Mouse (Mus musculus) stomach, embryonic 14.5 days (tissue): ENCODE data around the gene Phf7. TPM values are rescaled to one million over a fixed set of nuclear protein-coding genes. Genes with fewer than 3 reads are reported as not detected.

ENCODE experiments used
- ATAC-seq: fragments of 200-750 bp; cut with Nextera tagmentation; 2 replicates; pipeline ENCODE4 v1.8.0; 2017; ENCODE audit warnings: low read depth, moderate TSS enrichment; ENCODE audit not compliant: insufficient number of reproducible peaks, insufficient read depth, low FRiP score
- H3K27ac ChIP-seq: fragments of 300-500 bp; sonication (generic); 2 replicates; pipeline ENCODE4 v1.5.1; 2014; ENCODE audit warnings: mild to moderate bottlenecking, low read length, moderate library complexity, mixed read lengths
- H3K27me3 ChIP-seq: fragments of 300-500 bp; sonication (generic); 2 replicates; pipeline ENCODE4 v1.6.1; 2014; ENCODE audit warnings: low read length, control low read depth, mixed read lengths; ENCODE audit not compliant: control insufficient read depth, insufficient read depth
- H3K36me3 ChIP-seq: fragments of 300-500 bp; sonication (generic); 2 replicates; pipeline ENCODE4 v1.6.1; 2014; ENCODE audit warnings: mild to moderate bottlenecking, control low read depth, low read length, moderate library complexity, mixed read lengths; ENCODE audit not compliant: control insufficient read depth, insufficient read depth
- H3K4me1 ChIP-seq: fragments of 300-500 bp; sonication (generic); 2 replicates; pipeline ENCODE4 v1.6.1; 2014; ENCODE audit warnings: low read length, control low read depth, mixed read lengths; ENCODE audit not compliant: control insufficient read depth, insufficient read depth
- H3K4me2 ChIP-seq: fragments of 300-500 bp; sonication (generic); replicated peaks from 2 replicates; pipeline ENCODE4 v1.6.1; 2014; ENCODE audit warnings: low read depth, low read length, control low read depth
- H3K4me3 ChIP-seq: fragments of 300-500 bp; sonication (generic); 2 replicates; pipeline ENCODE4 v1.5.1; 2014; ENCODE audit warnings: low read depth, low read length, control low read depth
- H3K9ac ChIP-seq: fragments of 300-500 bp; sonication (generic); replicated peaks from 2 replicates; pipeline ENCODE4 v1.6.1; 2014; ENCODE audit warnings: low read depth, mild to moderate bottlenecking, control low read depth, low read length, moderate library complexity, mixed read lengths
- H3K9me3 ChIP-seq: fragments of 300-500 bp; sonication (generic); 2 replicates; pipeline ENCODE4 v1.6.1; 2016; ENCODE audit warnings: low read depth, low read length, control low read depth; ENCODE audit not compliant: control insufficient read depth
- WGBS: fragments of 180-500 bp; shearing (Covaris S2); extraction: QIAGEN DNeasy Blood & Tissue Kit; methylation state at CpG from one replicate; pipeline ENCODE4 v1.1.7; 2014; 5-methylcytosine and 5-hydroxymethylcytosine counted together
- polyA plus RNA-seq: library from polyadenylated mRNA; unstranded; fragments of >200 nt; fragmentation: Nextera tagmentation; extraction: Ambion mirVana; gene quantifications from 2 replicates; pipeline ENCODE4 v1.2.1, GENCODE M21; 2014

Gene Phf7
- polyA plus RNA-seq, 1 experiment from 2014 or later: 11.3 TPM

DNA sequence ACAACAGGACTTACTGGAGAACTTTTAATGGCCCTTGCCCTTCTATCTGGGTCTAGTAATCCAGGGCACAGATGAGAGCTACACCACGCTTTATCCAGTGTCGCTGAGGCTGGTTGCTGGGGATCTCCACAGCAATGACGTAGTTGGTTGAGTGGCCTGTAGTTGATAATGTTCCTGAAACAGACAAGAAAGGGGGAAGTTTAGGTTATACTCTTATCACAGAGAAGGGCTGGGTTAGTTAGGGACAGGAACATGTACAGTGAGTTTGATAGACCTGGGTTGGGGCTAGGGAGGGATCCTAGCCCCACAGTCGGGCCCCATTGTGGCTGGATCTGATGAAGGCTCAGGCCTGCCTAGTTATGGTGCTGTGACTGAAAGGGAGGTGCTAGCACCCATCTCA lies 9.3 kb upstream of the Phf7 start:
- H3K9ac ChIP-seq: no peak overlapping the region

DNA sequence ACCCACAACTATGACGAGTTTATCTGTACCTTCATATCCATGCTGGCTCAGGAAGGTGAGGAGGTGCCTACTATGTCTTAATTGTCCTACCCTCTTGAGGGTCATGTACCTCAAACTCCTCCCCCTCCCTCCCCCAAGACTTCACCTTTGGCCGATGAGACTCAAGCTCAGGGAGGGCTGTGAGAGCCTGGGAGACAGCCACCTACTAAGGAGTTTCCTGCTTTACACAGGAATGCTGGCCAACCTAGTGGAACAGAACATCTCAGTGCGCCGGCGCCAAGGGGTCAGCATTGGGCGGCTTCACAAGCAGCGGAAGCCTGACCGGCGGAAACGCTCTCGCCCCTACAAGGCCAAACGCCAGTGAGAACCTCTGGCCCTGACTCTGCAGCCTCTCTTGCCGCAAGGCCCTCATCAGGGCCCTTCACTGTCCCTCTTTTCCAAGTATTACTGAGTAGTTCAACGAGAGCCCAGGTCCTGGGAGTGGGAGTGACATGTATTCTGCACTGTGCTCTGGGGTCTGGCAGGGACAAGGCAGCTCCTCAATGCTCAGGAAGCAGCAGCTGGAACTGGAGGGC lies 7.4 kb upstream of the Phf7 start:
- H3K4me2 ChIP-seq: no peak overlapping the region
- no peak overlapping the region for H3K4me3 ChIP-seq
- H3K27ac ChIP-seq: no peak overlapping the region
- no peaks in the 10 kb centered on the region for H3K9me3 ChIP-seq
- H3K27me3 ChIP-seq: no peaks in the 10 kb centered on the region
- no peaks in the 10 kb centered on the region for H3K4me1 ChIP-seq
- H3K9ac ChIP-seq: no peak overlapping the region
- WGBS: 94% methylated on average over 14 of the region's 14 CpGs
- no peak for ATAC-seq
- H3K36me3 ChIP-seq: peaks cover 81% of the 10 kb centered on the region

More for the DNA sequence above, 9.3 kb upstream of the Phf7 start:
- Histone ChIP-seq H3K27me3 (no peaks in the 10 kb centered on the region), H3K4me3 (no peak overlapping the region), H3K27ac (no peak overlapping the region), H3K9me3 (no peaks in the 10 kb centered on the region), H3K4me2 (no peak overlapping the region), H3K4me1 (no peaks in the 10 kb centered on the region), H3K36me3 (peaks cover 63% of the 10 kb centered on the region)
- ATAC-seq: peak; percentile 39; the same call in 1 of the 2 replicates
- WGBS: 97% methylated on average over 4 of the region's 4 CpGs

DNA sequence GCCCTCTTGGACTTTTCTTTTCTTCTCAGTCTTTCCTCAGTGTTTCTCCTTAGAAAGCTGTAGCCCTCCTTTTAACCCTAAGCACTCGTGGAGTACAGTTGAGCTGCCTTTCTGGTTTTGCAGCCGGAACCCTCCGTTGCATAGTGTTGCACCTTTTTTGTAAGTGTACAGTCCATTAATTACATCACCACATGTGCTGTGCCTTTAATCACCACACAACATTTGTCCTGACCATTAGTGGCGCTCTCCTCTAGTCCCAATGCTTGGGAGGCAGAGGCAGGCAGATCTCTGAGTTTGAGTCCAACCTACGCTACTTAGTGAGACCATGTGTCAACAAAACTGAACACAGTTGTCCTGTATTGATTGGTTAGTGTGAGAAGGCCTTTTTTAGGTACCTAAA lies 974 bp upstream of the Phf7 start:
- ATAC-seq: no peak
- WGBS: 86% methylated on average over 5 of the region's 5 CpGs

DNA sequence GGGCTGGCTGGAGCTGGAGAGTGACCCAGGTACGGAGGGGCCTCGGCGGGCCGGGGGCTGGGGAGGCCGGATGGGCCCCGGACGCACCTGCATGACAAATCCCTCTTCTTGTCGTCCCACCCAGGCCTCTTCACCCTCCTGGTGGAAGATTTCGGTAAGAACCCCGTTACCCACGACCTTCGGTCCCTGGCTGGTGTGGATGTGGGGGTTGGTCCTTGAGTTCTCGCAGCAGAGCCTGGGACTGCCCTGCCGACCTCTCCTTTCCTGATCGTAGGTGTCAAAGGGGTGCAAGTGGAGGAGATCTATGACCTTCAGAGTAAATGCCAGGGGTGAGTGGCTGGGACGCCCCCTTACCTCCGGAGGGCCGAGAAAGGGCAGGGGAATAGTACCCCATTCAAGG lies 509 bp upstream of the Phf7 start:
- no peaks in the 10 kb centered on the region for H3K9me3 ChIP-seq
- peak overlapping the region; percentile 96 for H3K4me3 ChIP-seq
- no peaks in the 10 kb centered on the region for H3K27me3 ChIP-seq
- peaks cover 6% of the 10 kb centered on the region; the same call in 1 of the 2 replicates for H3K4me1 ChIP-seq
- WGBS: under 1% methylated on average over 18 of the region's 18 CpGs
- H3K9ac ChIP-seq: peak overlapping the region; percentile 97
- H3K27ac ChIP-seq: peak overlapping the region; percentile 77
- H3K36me3 ChIP-seq: peaks cover 40% of the 10 kb centered on the region
- peak overlapping the region; percentile 82 for H3K4me2 ChIP-seq
- ATAC-seq: peak; percentile 34; the same call in 1 of the 2 replicates

More for the DNA sequence above, 974 bp upstream of the Phf7 start:
- Histone ChIP-seq H3K9me3 (no peaks in the 10 kb centered on the region), H3K27me3 (no peaks in the 10 kb centered on the region), H3K9ac (peak overlapping the region; percentile 97), H3K4me3 (peak overlapping the region; percentile 96), H3K27ac (no peak overlapping the region), H3K36me3 (peaks cover 44% of the 10 kb centered on the region), H3K4me1 (peaks cover 6% of the 10 kb centered on the region; the same call in 1 of the 2 replicates), H3K4me2 (peak overlapping the region; percentile 82)

DNA sequence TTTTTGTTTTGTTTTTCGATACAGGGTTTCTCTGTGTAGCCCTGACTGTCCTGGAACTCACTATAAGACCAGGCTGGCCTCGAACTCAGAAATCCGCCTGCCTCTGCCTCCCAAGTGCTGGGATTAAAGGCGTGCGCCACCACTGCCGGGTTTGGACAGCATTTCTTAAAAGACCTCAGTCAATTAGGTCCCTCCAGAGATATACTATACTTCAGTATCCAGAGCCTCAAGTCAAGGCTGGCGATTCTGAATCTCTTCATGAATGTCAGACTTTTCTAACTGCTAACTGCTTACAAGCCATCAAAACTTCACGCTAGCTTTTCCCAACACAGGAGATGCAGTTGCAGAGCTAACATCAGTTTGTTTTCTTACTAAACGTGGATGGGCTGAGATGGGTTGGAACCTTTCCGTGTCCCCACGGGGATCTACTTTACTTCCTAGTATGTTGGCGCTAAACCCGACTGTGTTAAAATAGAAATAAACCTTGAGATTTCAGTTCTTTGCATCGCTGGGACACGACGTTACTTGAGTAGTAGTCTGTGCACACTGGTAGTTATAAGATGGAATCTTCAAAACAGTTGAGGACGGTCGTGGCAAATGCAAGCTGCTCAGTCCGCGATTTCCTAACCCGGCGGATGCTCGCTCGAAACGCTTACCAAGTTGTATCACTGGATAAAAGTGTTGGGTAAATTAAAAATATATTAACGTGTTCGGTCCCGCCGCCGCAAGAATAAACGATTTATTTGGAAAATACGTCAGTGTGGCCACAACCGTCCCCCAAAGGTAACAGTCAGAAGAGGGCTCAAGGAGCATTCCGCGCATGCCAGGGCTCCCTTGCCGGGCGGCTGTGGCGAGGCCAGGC lies 664 bp downstream of the Phf7 start:
- peak overlapping the region; percentile 92 for H3K27ac ChIP-seq
- H3K4me1 ChIP-seq: peaks cover 6% of the 10 kb centered on the region; the same call in 1 of the 2 replicates
- H3K4me2 ChIP-seq: peak overlapping the region; percentile 66
- H3K4me3 ChIP-seq: peak overlapping the region; percentile 96
- ATAC-seq: peak; percentile 88
- H3K36me3 ChIP-seq: peaks cover 29% of the 10 kb centered on the region
- WGBS: 16% methylated on average over 38 of the region's 38 CpGs
- H3K9me3 ChIP-seq: no peaks in the 10 kb centered on the region
- peak overlapping the region; percentile 61 for H3K9ac ChIP-seq
- H3K27me3 ChIP-seq: no peaks in the 10 kb centered on the region

DNA sequence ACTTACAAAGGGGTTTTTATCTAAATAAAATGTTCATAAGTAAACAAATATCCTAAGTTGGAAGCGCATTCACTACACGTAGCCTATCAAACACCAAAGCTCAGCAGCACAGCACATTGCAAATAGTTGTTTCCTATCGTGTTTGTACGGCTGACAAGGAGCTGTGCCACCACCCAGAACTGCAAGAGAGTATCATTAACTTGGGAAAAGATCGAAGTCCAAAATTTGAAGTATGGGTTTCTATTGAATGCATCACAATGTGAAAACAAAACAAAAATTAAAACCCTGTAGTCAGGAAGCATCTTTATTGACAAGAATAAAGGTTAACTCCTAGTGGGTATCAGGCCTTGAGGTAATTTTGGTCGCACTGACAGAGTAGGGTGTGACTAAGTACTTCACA lies 2.7 kb downstream of the Phf7 start:
- H3K9ac ChIP-seq: no peak overlapping the region
- H3K4me2 ChIP-seq: no peak overlapping the region
- H3K9me3 ChIP-seq: no peaks in the 10 kb centered on the region
- H3K4me1 ChIP-seq: peaks cover 6% of the 10 kb centered on the region; the same call in 1 of the 2 replicates
- H3K4me3 ChIP-seq: no peak overlapping the region
- whole genome bisulfite sequencing: 87% methylated on average over 6 of the region's 6 CpGs
- ATAC-seq: no peak
- no peaks in the 10 kb centered on the region for H3K27me3 ChIP-seq
- no peak overlapping the region for H3K27ac ChIP-seq
- H3K36me3 ChIP-seq: peaks cover 8% of the 10 kb centered on the region; the same call in 1 of the 2 replicates

DNA sequence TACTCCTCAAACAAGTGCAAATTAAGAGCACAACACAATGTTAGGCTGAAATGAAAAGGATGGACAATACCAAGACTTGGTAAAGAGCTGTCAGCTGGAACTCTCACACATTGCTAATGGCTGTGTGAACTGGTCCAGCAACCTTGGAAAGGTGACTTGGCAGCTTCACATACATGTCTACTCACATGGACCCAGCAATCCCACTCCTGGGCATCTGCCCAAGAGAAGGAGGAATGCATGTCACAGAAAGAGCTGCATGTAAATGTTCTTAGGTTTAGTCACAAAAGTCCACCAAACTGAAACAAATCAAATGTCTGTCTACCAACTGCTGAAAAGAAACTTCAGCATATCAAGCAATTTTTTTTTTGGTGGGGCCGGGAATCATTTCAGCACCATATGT lies 5.2 kb downstream of the Phf7 start:
- no peak overlapping the region for H3K9ac ChIP-seq
- 73% methylated on average over 1 of the region's 1 CpGs for WGBS
- H3K36me3 ChIP-seq: no peaks in the 10 kb centered on the region
- H3K4me2 ChIP-seq: no peak overlapping the region
- H3K27ac ChIP-seq: no peak overlapping the region
- H3K4me3 ChIP-seq: no peak overlapping the region
- no peaks in the 10 kb centered on the region for H3K9me3 ChIP-seq
- H3K4me1 ChIP-seq: no peaks in the 10 kb centered on the region; the same call in 1 of the 2 replicates
- ATAC-seq: no peak
- no peaks in the 10 kb centered on the region for H3K27me3 ChIP-seq

DNA sequence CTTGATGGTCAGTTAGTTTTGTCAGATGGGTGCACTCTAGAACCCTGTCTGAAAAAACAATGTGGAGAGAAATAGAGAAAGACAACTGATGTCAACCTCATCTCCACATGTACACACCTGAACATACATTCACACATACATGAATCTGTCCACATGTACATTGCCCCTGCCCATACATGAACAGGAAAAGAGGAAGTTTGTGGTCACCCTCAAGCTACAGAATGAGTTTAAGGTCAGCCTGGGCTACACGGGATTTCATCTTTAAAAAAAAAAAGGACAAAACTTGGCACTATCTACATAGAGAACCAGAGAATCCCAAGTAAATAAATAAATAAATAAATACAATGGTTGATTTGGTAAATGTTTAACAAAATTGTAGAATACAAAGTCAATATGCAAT lies 6.3 kb downstream of the Phf7 start:
- Histone ChIP-seq H3K4me2 (no peak overlapping the region), H3K9ac (no peak overlapping the region), H3K36me3 (no peaks in the 10 kb centered on the region), H3K4me3 (no peak overlapping the region), H3K27me3 (no peaks in the 10 kb centered on the region), H3K9me3 (no peaks in the 10 kb centered on the region), H3K4me1 (no peaks in the 10 kb centered on the region), H3K27ac (no peak overlapping the region)
- WGBS: 74% methylated on average over 1 of the region's 1 CpGs
- no peak for ATAC-seq
